In genomic region chr5:143897635-143898330, GRCm38 (mm10) we compare ENCODE assay signal across 25 mouse cellular contexts. TPM values are rescaled to one million over a fixed set of nuclear protein-coding genes. Genes with fewer than 3 reads are reported as not detected.
"Had no signal": no experiment of that assay in that cellular context is flagged by ENCODE, and none has a peak within 500 bp of the region (broad histone marks: within the 10 kb centered on the region; RNA-seq: fewer than 3 reads in every experiment).

Ankrd61 (minus strand) TSS chr5:143897685.

- H3K9me3 ChIP-seq: limb, embryonic 12.5 days; limb, embryonic 15.5 days; liver, embryonic 13.5 days; lung, embryonic 15.5 days; megakaryocyte, embryonic 14.5 days; midbrain, embryonic 10.5 days; neural tube, embryonic 12.5 days; neural tube, embryonic 15.5 days had no signal

- H3K4me3 ChIP-seq: limb, embryonic 12.5 days; limb, embryonic 15.5 days; liver, embryonic 13.5 days; lung, embryonic 15.5 days; megakaryocyte, embryonic 14.5 days; midbrain, embryonic 10.5 days; neural tube, embryonic 12.5 days; neural tube, embryonic 15.5 days had no signal

- DNase-seq: kidney, adult 18-20 months; kidney, adult 9 months; kidney, postnatal 25 days; left cerebral cortex, postnatal 4 days; liver, embryonic 13.5 days; lung, adult 18-20 months; lung, postnatal 10 days; lung, postnatal 36 days; midbrain, embryonic 14.5 days; right cerebral cortex, adult 18-20 months; right cerebral cortex, postnatal 14 days; right cerebral cortex, postnatal 4 days; thymus, adult 18-20 months had no signal

- ATAC-seq: intestine, embryonic 16.5 days had no signal

- H3K4me1 ChIP-seq: limb, embryonic 12.5 days; limb, embryonic 15.5 days; lung, embryonic 15.5 days; midbrain, embryonic 10.5 days; neural tube, embryonic 12.5 days; neural tube, embryonic 15.5 days had no signal

- H3K9ac ChIP-seq: limb, embryonic 12.5 days; limb, embryonic 15.5 days; liver, embryonic 13.5 days; lung, embryonic 15.5 days; neural tube, embryonic 12.5 days; neural tube, embryonic 15.5 days had no signal

- H3K27ac ChIP-seq: kidney, postnatal 0 days; limb, embryonic 12.5 days; limb, embryonic 15.5 days; liver, embryonic 13.5 days; lung, embryonic 15.5 days; midbrain, embryonic 10.5 days; neural tube, embryonic 12.5 days; neural tube, embryonic 15.5 days; stomach, postnatal 0 days had no signal

- H3K4me2 ChIP-seq: limb, embryonic 12.5 days; limb, embryonic 15.5 days; liver, embryonic 13.5 days; lung, embryonic 15.5 days; neural tube, embryonic 12.5 days; neural tube, embryonic 15.5 days had no signal

- H3K27me3 ChIP-seq: limb, embryonic 12.5 days; limb, embryonic 15.5 days; liver, embryonic 13.5 days; lung, embryonic 15.5 days; megakaryocyte, embryonic 14.5 days; neural tube, embryonic 12.5 days; neural tube, embryonic 15.5 days had no signal

RNA-seq across cellular contexts. Expression of gene Ankrd61, which starts in this region (rescaled TPM):
- total RNA-seq: layer of hippocampus, adult 8-10 months; left cerebral cortex, postnatal 14 days had no signal
